Mouse (Mus musculus) T-helper 2 cell (primary cell): ENCODE results near the gene Gm37596.
"Not testable (repeated sequence)": the region's sequence is repeated elsewhere in the genome, so short reads cannot be mapped to it uniquely, and the experiment has no call there.

Source experiments
- in situ Hi-C: fragments of 300-600 bp; cut with MboI, MseI; formaldehyde crosslinking; loops from one replicate; pipeline ENCODE4 v1.15.1; 2025; ENCODE audit warnings: high pct_unique_total_duplicates

Gm37596 gene

DNA sequence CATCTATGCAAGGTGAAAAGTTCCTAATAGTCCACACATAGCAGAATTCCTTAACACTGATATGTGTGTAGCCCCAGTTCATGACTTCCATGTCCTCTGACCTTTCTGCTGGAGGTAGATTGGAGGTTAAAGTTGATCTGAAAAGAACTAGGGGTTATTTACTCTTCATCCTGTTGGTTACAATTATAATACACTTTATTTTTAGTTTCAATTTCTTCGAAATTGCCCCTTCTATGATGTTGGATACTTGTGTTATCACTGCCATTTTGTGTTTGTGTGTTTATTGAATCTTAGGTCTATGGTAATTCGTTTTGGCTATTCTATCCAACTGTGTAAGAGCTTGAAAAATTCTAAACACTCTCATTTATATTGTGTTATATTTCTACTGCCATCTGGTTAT lies at the start of gene Gm37596:
Gene Gm37596, minus strand, starts transcription at position 101 of the 400 bp plus-strand sequence.
- in situ Hi-C loops, result not testable (repeated sequence)

DNA sequence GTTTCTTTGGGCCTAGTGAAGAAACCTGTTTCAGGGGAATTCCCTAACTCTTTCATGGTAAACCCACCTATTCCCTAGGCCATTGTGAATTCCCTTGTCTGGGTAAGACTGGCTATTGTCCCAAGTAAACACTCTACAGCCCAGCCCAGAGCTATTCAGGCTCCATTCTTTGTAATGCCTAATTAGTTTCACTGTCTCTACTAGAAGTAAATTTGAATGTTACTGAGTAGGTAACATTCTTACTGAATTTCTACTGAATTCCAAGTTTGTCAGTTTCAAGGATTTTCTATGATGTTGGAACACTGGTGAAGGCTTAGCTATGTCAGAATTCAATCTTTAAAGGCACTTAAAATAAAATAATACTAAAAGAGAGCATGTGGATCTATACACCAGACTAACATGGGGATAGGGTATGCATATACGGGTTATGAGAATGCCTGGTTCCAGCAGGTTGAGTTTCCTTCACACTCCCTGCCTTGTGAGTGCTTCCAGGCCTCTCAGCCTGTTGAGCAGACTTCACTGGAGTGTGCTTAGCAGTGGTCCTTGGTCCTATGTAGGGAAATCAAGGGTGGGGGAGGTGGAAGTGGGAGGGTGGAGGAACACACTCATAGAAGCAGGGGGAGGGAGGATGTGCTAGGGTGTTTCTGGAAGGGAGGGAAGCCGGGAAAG lies 16.2 kb upstream of the Gm37596 start:
- in situ Hi-C loops, result not testable (repeated sequence)

DNA sequence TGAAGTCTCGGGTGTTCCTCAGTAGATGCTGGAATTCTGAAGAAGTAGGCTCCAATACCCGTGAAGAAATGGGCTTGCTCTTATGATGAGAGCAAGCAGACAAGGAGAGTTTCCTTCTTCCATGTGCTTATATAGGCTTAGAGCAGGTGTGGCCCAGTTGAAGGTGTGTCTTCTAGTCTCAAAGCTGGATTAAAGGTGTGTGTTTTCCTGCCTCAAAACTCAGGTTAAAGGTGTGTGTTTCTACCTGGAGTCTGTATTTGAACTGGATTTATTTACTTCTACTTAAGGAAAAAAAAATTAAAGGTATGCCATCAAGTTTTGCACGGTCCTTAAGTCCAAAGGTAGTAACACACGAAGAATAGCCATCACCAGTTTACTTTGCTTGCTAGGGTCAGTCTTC lies 16.7 kb downstream of the Gm37596 start, which contains the start of gene Tdpoz1:
Gene Tdpoz1, minus strand, starts transcription at position 101 of the 400 bp plus-strand sequence.
- in situ Hi-C loops, result not testable (repeated sequence)

DNA sequence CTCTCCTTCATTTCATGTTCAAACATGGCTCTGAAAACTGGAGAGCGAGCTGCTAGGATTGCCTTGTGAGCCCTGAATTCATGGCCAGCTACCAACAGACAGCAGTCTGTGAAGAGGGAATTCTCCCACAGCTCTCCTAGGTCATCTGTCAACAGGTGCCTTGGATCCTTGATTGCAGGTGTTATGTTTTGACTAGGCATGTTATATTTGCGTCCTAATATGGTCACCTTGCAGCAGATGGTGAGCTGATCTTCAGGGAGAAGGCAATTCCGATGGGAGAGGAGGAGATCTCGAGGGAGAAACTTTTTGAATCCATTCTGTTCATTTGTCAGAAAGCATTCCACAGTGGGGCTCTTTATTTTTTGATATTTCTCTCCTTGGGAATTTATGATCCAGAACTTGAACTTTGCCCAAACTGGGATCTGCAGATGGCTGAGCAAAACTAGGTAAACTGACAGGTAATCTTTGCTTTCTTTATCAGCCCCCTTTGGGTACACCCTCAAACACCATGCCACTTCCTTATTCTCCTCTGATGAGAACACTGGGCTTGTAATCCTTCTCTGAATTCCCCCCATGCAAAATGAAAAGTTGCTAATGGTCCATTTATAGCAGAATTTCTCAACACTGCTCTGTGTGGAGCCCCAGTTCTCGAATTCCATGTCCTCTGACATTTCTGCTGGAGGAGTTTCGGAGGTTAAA lies 21.9 kb downstream of the Gm37596 start:
- in situ Hi-C loops, result not testable (repeated sequence)

DNA sequence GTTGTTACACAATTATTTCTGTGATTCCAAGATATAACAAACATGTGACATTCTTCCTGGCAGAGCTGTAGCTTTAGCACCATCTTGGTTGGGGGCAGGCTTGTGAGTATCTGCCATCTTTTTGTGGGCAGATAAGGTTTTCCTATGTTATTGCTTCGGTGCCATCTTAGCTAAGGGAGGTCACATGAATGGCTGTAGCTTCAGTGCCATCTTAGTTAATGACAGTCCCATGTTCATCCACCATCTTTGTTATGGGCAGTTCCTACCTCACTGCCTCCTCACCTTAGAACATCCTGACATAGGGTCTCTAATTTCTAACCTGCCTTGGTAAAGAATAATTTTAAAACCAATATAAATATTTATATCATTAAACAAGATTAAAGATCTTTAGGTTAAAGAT lies 38.6 kb downstream of the Gm37596 start:
- in situ Hi-C loops, result no loop called here

DNA sequence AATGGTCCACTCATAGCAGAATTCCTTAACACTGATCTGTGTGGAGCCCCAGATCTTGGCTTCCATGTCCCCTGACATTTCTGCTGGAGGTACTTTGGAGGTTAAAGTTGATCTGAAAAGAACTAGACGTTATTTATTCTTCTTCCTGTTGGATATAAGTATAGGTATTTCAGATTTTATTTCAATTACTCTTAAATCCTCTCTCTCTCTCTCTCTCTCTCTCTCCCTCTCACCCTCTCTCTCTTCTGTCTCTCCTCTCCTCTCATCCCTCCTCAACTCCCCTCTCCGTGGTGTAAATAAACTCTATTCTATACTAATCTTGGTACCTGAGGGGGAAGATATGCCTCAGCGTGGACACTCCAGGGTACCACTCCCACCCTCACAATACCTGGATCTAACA lies 40.3 kb downstream of the Gm37596 start, which contains the start of gene Tdpoz2:
Gene Tdpoz2, minus strand, starts transcription at position 101 of the 400 bp plus-strand sequence.
- in situ Hi-C loops, result no loop called here
